Mouse (Mus musculus) hindbrain, embryonic 13.5 days (tissue): ENCODE data around the gene Ccer2. TPM values are rescaled to one million over a fixed set of nuclear protein-coding genes. Genes with fewer than 3 reads are reported as not detected.
A peak's percentile ranks its signal among the peaks of the same experiment; 100 is the strongest.

Experiments
- ATAC-seq: fragments of 200-750 bp; cut with Nextera tagmentation; 2 replicates; pipeline ENCODE4 v1.8.0; 2017; ENCODE audit warnings: moderate TSS enrichment; ENCODE audit not compliant: low FRiP score
- H3K27ac ChIP-seq: fragments of 300-500 bp; sonication (generic); 2 replicates; pipeline ENCODE4 v1.5.1; 2015; ENCODE audit warnings: inconsistent platforms, mild to moderate bottlenecking, moderate library complexity
- H3K27me3 ChIP-seq: fragments of 300-500 bp; sonication (generic); 2 replicates; pipeline ENCODE4 v1.6.1; 2015; ENCODE audit warnings: mild to moderate bottlenecking, inconsistent platforms
- H3K36me3 ChIP-seq: fragments of 300-500 bp; sonication (generic); 2 replicates; pipeline ENCODE4 v1.6.1; 2015; ENCODE audit warnings: mild to moderate bottlenecking, inconsistent platforms
- H3K4me1 ChIP-seq: fragments of 300-500 bp; sonication (generic); replicated peaks from 2 replicates; pipeline ENCODE4 v1.6.1; 2015; ENCODE audit warnings: inconsistent platforms
- H3K4me2 ChIP-seq: fragments of 300-500 bp; sonication (generic); 2 replicates; pipeline ENCODE4 v1.6.1; 2015; ENCODE audit warnings: inconsistent platforms, mild to moderate bottlenecking, moderate library complexity
- H3K4me3 ChIP-seq: fragments of 300-500 bp; sonication (generic); 2 replicates; pipeline ENCODE4 v1.5.1; 2015; ENCODE audit warnings: mild to moderate bottlenecking, inconsistent platforms
- H3K9ac ChIP-seq: fragments of 300-500 bp; sonication (generic); 2 replicates; pipeline ENCODE4 v1.6.1; 2015; ENCODE audit warnings: mild to moderate bottlenecking, inconsistent platforms
- H3K9me3 ChIP-seq: fragments of 300-500 bp; sonication (generic); 2 replicates; pipeline ENCODE4 v1.6.1; 2016; ENCODE audit warnings: inconsistent platforms
- WGBS: fragments of 180-500 bp; shearing (Covaris S2); methylation state at CpG from one replicate; pipeline ENCODE4 v1.1.7; 2015; 5-methylcytosine and 5-hydroxymethylcytosine counted together
- polyA plus RNA-seq: library from polyadenylated mRNA; unstranded; fragments of >200 nt; fragmentation: Nextera tagmentation; extraction: Ambion mirVana; gene quantifications from 2 replicates; pipeline ENCODE4 v1.2.1, GENCODE M21; 2015

Ccer2 gene
- polyA plus RNA-seq, 1 experiment from 2014 or later = 3.1 TPM

- Histone ChIP-seq H3K36me3 (no peaks in the 10 kb centered on the region), H3K4me1 (peaks cover 8% of the 10 kb centered on the region), H3K27me3 (no peaks in the 10 kb centered on the region), H3K9me3 (no peaks in the 10 kb centered on the region), H3K4me3 (peak overlapping the region; percentile 9; the same call in 1 of the 2 replicates), H3K4me2 (peak overlapping the region; percentile 45), H3K9ac (peak overlapping the region; percentile 53), H3K27ac (no peak overlapping the region; the same call in 1 of the 2 replicates)
- peak; percentile 60 for ATAC-seq
- WGBS = 13% methylated on average over 32 of the region's 32 CpGs
Measured at GRCm38 (mm10) chr7:28796562-28796975, 40.6 kb downstream of the Ccer2 start.

DNA sequence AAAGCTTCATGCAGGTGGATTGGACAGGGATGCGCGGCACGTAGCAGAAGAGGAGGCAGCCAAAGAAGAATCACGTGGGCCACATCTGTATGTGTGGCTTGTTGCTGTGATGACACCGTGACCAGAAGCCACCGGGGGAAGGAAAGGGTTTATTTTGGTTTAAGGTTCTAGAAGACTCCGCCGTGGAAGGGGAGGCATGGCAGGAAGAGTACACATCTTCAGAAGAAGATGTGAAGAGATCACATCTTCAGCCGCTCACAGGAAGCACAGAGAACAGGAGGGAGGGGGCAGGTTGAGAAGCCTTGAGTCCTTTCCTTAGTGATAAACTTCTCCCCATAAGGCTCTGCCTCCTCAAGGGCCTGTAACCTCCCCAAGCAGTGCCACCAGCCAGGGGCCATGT, 44.0 kb downstream of the Ccer2 start:
- no peak for ATAC-seq
- WGBS = 95% methylated on average over 9 of the region's 9 CpGs

DNA sequence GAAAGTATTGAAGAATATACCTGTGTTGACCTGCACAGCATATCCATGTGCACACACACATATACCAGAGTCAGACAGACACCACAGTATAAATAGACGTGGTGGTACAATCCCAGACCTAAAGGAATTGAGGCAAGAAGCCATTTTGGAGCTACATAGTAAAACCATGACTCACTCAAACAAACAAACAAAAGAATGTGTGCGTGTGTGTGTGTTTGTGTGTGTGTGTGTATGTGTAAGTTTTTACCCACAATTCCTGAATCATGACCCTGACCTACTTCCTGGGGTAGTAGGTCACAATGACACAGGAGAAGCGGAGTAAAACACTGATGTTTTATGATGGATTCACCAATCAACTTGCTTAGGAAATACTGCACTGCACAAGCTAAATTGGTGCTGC, 45.5 kb downstream of the Ccer2 start:
- Histone ChIP-seq H3K36me3 (no peaks in the 10 kb centered on the region), H3K4me2 (no peak overlapping the region), H3K4me3 (no peak overlapping the region), H3K9ac (no peak overlapping the region), H3K27me3 (no peaks in the 10 kb centered on the region), H3K27ac (no peak overlapping the region), H3K9me3 (no peaks in the 10 kb centered on the region), H3K4me1 (peaks cover 22% of the 10 kb centered on the region)
- 82% methylated on average over 3 of the region's 3 CpGs for WGBS
- no peak for ATAC-seq

More for the DNA sequence above, 44.0 kb downstream of the Ccer2 start:
- Histone ChIP-seq H3K4me1 (peaks cover 24% of the 10 kb centered on the region), H3K4me2 (no peak overlapping the region), H3K9ac (no peak overlapping the region), H3K27me3 (no peaks in the 10 kb centered on the region), H3K36me3 (no peaks in the 10 kb centered on the region), H3K4me3 (no peak overlapping the region), H3K27ac (no peak overlapping the region), H3K9me3 (no peaks in the 10 kb centered on the region)

- Histone ChIP-seq H3K4me2 (no peak overlapping the region), H3K27me3 (no peaks in the 10 kb centered on the region), H3K9ac (no peak overlapping the region), H3K4me3 (no peak overlapping the region), H3K9me3 (no peaks in the 10 kb centered on the region), H3K36me3 (no peaks in the 10 kb centered on the region), H3K27ac (peak overlapping the region; percentile 70), H3K4me1 (peaks cover 16% of the 10 kb centered on the region)
- WGBS = 30% methylated on average over 10 of the region's 10 CpGs
- no peak for ATAC-seq
Measured at GRCm38 (mm10) chr7:28801901-28802670, 46.1 kb downstream of the Ccer2 start.

DNA sequence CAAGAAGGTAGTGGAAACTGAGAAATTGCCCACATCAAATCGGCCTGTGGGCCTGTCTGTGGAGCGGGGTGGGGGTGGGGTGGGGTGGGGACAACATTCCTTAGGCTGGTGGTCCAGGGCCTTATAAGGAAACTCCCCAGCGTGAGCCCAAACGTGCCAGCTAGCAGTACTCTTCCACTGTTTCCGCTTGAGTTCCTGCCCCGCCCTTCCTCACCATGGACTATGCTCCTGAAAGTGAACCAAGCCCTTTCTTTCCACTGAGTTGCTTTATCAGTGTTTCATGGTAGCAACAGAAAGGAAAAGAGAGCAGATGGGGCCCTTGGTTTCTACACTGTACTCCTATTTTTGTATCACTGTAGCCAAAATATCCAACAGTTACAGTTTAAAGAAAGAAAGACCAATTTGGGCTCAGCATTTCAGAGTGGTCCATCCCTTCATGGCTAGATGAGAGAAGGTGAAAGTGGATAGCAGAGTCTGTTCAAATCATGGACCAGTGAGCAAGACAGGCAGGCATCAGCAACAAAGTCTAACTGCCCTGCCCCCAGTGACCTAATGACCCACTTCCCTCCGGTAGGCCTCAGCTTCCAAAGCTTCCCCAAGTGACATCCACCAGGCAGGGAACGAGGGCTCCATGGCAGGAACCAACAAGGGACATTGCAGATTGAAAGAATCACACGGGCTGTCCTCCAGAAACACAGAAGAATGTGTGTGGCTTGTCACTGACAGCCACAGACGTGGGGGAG, 47.0 kb downstream of the Ccer2 start:
- ATAC-seq = no peak
- Histone ChIP-seq H3K9ac (no peak overlapping the region), H3K4me2 (no peak overlapping the region), H3K27me3 (no peaks in the 10 kb centered on the region), H3K36me3 (no peaks in the 10 kb centered on the region), H3K9me3 (no peaks in the 10 kb centered on the region), H3K4me1 (peaks cover 21% of the 10 kb centered on the region), H3K4me3 (no peak overlapping the region), H3K27ac (peak overlapping the region; percentile 70)
- 7% methylated on average over 10 of the region's 10 CpGs for WGBS

DNA sequence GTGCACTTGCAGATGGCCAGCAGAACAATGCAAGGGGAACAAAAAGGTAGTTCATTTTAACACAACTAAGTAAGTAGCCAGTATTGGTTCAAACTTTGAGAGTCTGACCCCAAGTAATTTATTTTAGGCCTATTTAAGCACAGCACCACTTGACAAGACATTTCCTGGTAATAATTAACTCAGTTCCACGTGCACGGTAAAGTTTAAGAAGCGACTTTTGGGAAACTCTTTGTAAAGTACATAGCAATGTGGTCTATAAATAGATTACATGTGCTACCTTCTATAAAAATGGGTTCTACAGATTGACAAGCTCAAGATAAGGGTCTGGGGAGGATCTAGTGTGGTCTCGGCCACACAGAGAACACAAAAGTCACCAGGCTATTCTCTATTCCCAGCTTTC, 47.8 kb downstream of the Ccer2 start:
- Histone ChIP-seq H3K27ac (no peak overlapping the region), H3K4me3 (no peak overlapping the region), H3K4me1 (peaks cover 25% of the 10 kb centered on the region), H3K36me3 (no peaks in the 10 kb centered on the region), H3K4me2 (no peak overlapping the region), H3K9me3 (no peaks in the 10 kb centered on the region), H3K9ac (no peak overlapping the region), H3K27me3 (no peaks in the 10 kb centered on the region)
- 51% methylated on average over 4 of the region's 4 CpGs for WGBS
- no peak for ATAC-seq

- ATAC-seq = no peak
Measured at GRCm38 (mm10) chr7:28806869-28807268, 50.9 kb downstream of the Ccer2 start.

GRCm38 (mm10) chr7:28807641-28808220, 51.8 kb downstream of the Ccer2 start:
- H3K4me2 ChIP-seq = peak overlapping the region; percentile 94
- H3K9me3 ChIP-seq = no peaks in the 10 kb centered on the region
- peak overlapping the region; percentile 100 for H3K27ac ChIP-seq
- H3K4me1 ChIP-seq = peaks cover 36% of the 10 kb centered on the region
- peak overlapping the region; percentile 92 for H3K9ac ChIP-seq
- ATAC-seq = no peak
- peaks cover 8% of the 10 kb centered on the region for H3K36me3 ChIP-seq
- WGBS = 46% methylated on average over 6 of the region's 8 CpGs
- peak overlapping the region; percentile 76 for H3K4me3 ChIP-seq
- no peaks in the 10 kb centered on the region for H3K27me3 ChIP-seq

More at GRCm38 (mm10) chr7:28806869-28807268, 50.9 kb downstream of the Ccer2 start:
- no peaks in the 10 kb centered on the region for H3K9me3 ChIP-seq
- H3K4me2 ChIP-seq = no peak overlapping the region
- H3K36me3 ChIP-seq = no peaks in the 10 kb centered on the region
- no peak overlapping the region for H3K9ac ChIP-seq
- no peak overlapping the region for H3K27ac ChIP-seq
- H3K4me3 ChIP-seq = no peak overlapping the region
- peaks cover 34% of the 10 kb centered on the region for H3K4me1 ChIP-seq
- H3K27me3 ChIP-seq = no peaks in the 10 kb centered on the region
- WGBS = 74% methylated on average over 4 of the region's 4 CpGs

- Histone ChIP-seq H3K4me2 (peak within 1 kb of the TSS; percentile 94), H3K4me3 (peak within 1 kb of the TSS; percentile 76), H3K9me3 (no peaks in the 10 kb centered on the region), H3K27me3 (no peaks in the 10 kb centered on the region), H3K27ac (peak within 1 kb of the TSS; percentile 100), H3K36me3 (peaks cover 14% of the 10 kb centered on the region), H3K4me1 (peaks cover 36% of the 10 kb centered on the region), H3K9ac (peak within 1 kb of the TSS; percentile 92)
- no peak for ATAC-seq
- 3% methylated on average over 34 of the region's 35 CpGs for WGBS
Measured at GRCm38 (mm10) chr7:28808221-28808941, 52.4 kb downstream of the Ccer2 start, which contains the start of gene Hnrnpl. Hnrnpl (plus strand) TSS chr7:28808541.
